Mouse (Mus musculus) heart, postnatal 25 days (tissue): ENCODE measurements around the gene Pgap2. TPM values are rescaled to one million over a fixed set of nuclear protein-coding genes. Genes with fewer than 3 reads are reported as not detected.

ENCODE experiments used
- DNase-seq: peaks from one replicate; pipeline ENCODE4 v3.0.0; 2022; ENCODE audit warnings: low spot score
- intact Hi-C: fragments of 180-260 bp; cut with DNase I; formaldehyde crosslinking; loops from one replicate; pipeline ENCODE4 v1.15.1; 2025
- total RNA-seq, 2 experiments: library from RNA; stranded (reverse); gene quantifications; 2 replicates each; pipeline ENCODE4 v1.2.3; 2021

Pgap2 gene
- 10 to 100 TPM; 58.8 to 68.0 TPM for total RNA-seq

- DNase-seq, result peak; percentile 98
- intact Hi-C loops, result loop anchor here (5.0 kb wide), 1 partner anchor 37 kb away; no protein-coding TSS in a partner anchor
Measured at GRCm38 (mm10) chr7:102209756-102210721, at the start of gene Pgap2, which contains the start of gene Nup98. TSS of gene Pgap2 (plus strand) at chr7:102210208. TSS of gene Nup98 (minus strand) at chr7:102210176.

GRCm38 (mm10) chr7:102170300-102170699 lies 39.7 kb upstream of the Pgap2 start:
- no peak for DNase-seq
- intact Hi-C loops, result no loop called here

GRCm38 (mm10) chr7:102183849-102184248 lies 26.2 kb upstream of the Pgap2 start:
- intact Hi-C loops, result no loop called here
- no peak for DNase-seq

GRCm38 (mm10) chr7:102192356-102192755 lies 17.7 kb upstream of the Pgap2 start:
- intact Hi-C loops, result loop anchor here (2.0 kb wide), 1 partner anchor 58 kb away; no protein-coding TSS in a partner anchor
- no peak for DNase-seq

- no peak for DNase-seq
- intact Hi-C loops, result loop anchor here (5.0 kb wide), 1 partner anchor 217 kb away; no protein-coding TSS in a partner anchor
Measured at GRCm38 (mm10) chr7:102200576-102200975, 9.4 kb upstream of the Pgap2 start.

- intact Hi-C loops, result loop anchor here (5.0 kb wide), 1 partner anchor 216 kb away; no protein-coding TSS in a partner anchor
- DNase-seq, result no peak
Measured at GRCm38 (mm10) chr7:102200996-102201785, 8.8 kb upstream of the Pgap2 start.

- no peak for DNase-seq
- intact Hi-C loops, result loop anchor here (5.0 kb wide), 1 partner anchor 213 kb away; no protein-coding TSS in a partner anchor
Measured at GRCm38 (mm10) chr7:102204296-102204857, 5.6 kb upstream of the Pgap2 start.

- no peak for DNase-seq
Measured at GRCm38 (mm10) chr7:102205646-102206045, 4.4 kb upstream of the Pgap2 start.

GRCm38 (mm10) chr7:102208806-102209363 lies 1.1 kb upstream of the Pgap2 start:
- intact Hi-C loops, result no loop called here
- no peak for DNase-seq

More at GRCm38 (mm10) chr7:102205646-102206045, 4.4 kb upstream of the Pgap2 start:
- intact Hi-C loops, result no loop called here

GRCm38 (mm10) chr7:102211071-102211470 lies 1.1 kb downstream of the Pgap2 start:
- intact Hi-C loops, result loop anchor here (5.0 kb wide), 1 partner anchor 36 kb away; no protein-coding TSS in a partner anchor
- no peak for DNase-seq

- intact Hi-C loops, result loop anchor here (1.0 kb wide), 1 partner anchor 28 kb away; no protein-coding TSS in a partner anchor
- DNase-seq, result no peak
Measured at GRCm38 (mm10) chr7:102221899-102222298, 11.9 kb downstream of the Pgap2 start.

GRCm38 (mm10) chr7:102222336-102222735 lies 12.3 kb downstream of the Pgap2 start:
- intact Hi-C loops, result loop anchor here (1.0 kb wide), 1 partner anchor 28 kb away; no protein-coding TSS in a partner anchor

GRCm38 (mm10) chr7:102222830-102223556 lies 13.0 kb downstream of the Pgap2 start:
- peak; percentile 55 for DNase-seq
- intact Hi-C loops, result loop anchor here (1.0 kb wide), 1 partner anchor 27 kb away; no protein-coding TSS in a partner anchor

More at GRCm38 (mm10) chr7:102222336-102222735, 12.3 kb downstream of the Pgap2 start:
- no peak for DNase-seq

- intact Hi-C loops, result no loop called here
- DNase-seq, result no peak
Measured at GRCm38 (mm10) chr7:102223883-102224738, 14.1 kb downstream of the Pgap2 start.

- no peak for DNase-seq
Measured at GRCm38 (mm10) chr7:102226051-102226450, 16.0 kb downstream of the Pgap2 start.

GRCm38 (mm10) chr7:102228049-102228670 lies 18.2 kb downstream of the Pgap2 start:
- intact Hi-C loops, result no loop called here
- no peak for DNase-seq

More at GRCm38 (mm10) chr7:102226051-102226450, 16.0 kb downstream of the Pgap2 start:
- intact Hi-C loops, result no loop called here

GRCm38 (mm10) chr7:102229814-102230213 lies 19.8 kb downstream of the Pgap2 start:
- no peak for DNase-seq
- intact Hi-C loops, result no loop called here
